Mouse (Mus musculus): ENCODE measurements around the gene Slc9a8. TPM values are rescaled to one million over a fixed set of nuclear protein-coding genes. Genes with fewer than 3 reads are reported as not detected.
"Not testable (repeated sequence)": the region's sequence is repeated elsewhere in the genome, so short reads cannot be mapped to it uniquely, and the experiment has no call there.

Slc9a8 gene
- total RNA-seq (2021): 10 to 100 TPM; 23.6 to 29.3 TPM

DNA sequence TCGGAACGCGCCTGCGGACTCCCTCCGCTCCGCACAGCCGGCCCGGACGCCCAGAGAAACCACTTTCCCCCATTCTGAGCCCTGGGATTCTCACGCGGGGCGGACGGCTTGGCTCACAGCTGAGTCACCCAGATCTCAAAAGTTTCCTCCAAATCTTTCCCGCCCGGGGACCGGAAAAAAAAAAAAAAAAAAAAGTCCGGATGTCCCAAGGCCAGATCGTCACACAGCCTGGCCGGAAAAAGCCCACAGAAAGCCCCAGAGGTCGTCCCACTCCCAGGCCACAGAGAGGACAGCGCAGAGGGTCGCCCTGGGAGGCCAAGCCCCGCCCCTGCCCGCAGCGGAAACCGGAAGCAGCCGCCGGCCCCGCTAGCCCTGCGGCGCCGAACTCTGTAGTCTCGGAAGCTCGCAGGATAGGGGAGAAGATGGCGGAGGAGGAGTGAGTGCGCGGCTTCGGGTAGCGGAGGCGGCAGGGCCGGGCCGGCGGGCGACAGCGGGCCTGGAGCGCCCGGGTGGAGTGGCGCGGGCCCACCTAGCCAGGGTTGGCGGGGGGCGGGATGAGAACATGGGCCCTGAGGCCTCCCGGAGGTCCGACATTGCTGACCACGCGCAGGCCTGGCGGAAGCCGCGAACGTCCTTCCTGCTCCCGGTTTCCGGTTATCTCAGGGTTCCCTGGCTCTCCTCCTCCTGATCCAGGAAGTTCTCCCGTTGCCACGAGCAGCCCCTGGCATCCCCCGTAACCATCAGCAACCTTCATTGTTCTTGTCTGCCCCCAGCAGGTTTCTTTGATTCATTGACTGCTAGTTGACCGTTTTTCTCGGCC, at the start of gene Slc9a8:
TSS of gene Slc9a8 (plus strand) at position 383 of the 820 bp plus-strand sequence.
- DNase-seq: peak; percentile 97
- intact Hi-C loops (cut with DNase I): loop anchor here (2.0 to 5.0 kb wide), 3 partner anchors 41 to 349 kb away; no protein-coding TSS in a partner anchor

DNA sequence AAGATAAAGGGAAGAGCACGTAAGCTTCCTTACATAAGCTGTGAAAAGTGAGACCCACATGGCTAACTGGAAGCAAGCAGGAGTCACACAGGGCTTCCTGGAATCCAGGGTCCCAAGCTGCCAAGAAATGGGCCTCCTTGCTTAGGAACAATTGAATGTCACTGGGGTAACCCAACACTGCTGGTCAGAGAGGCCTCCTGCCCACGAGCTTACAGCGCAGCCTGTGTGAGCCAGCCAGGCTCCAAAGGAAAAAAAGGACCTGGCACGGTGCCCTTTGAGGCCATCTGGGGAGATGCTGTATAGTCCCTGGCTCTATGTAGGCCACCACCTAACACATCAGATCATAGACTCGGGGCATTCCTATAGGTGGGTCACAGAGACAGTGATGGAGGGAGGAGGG, 48.2 kb upstream of the Slc9a8 start:
- DNase-seq: peak; percentile 80 to 86
- intact Hi-C loops (cut with DNase I): no loop called here

DNA sequence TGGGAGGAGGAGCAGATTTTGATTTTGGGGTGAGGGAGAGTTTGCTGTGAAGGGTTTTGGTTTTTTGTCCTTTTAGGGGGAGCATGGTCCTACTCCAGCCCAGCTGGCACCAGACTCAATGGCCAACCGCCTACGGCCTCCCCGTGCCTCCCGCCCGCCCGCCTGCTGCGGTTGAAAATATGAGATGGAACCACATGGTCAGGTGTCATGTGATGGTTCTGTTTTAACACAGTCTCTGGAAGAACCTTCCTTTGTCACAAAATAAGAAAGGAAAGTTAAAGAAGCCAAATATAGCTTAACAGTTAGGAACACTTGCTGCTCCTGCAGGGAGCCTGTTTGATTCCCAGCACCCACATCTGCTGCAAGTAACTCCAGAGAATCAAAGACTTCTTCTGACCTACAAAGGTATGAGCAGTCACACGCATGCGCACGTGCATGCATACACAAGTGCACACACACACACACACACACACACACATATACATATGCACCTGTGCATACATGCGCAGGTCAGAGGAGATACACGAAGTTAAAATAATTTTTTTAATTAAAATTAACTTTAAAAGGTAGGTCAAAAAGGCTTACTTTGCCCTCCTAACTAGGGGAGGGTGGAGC, 47.2 kb upstream of the Slc9a8 start:
- DNase-seq: no peak
- intact Hi-C loops (cut with DNase I): no loop called here

DNA sequence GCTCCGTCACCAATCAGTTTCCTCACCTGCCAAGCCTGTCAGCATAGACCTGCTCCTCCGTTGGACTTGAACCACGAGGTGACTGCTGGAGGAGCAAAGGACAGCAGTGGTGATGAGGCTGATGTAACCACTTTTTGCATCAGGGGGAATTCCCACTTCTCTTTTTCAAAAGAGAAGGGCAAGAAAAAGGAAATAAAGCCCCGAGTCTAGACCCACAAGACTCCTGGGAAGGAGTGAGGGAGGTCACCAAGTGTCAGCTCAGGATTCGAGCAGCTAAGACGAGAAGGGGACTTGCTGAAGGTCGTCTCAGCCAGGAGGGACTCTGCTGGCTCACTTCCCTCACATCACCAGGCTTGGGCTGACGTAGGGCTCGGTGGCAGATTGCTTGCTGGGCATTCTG, 46.4 kb upstream of the Slc9a8 start:
- no peak for DNase-seq
- intact Hi-C loops (cut with DNase I): no loop called here

DNA sequence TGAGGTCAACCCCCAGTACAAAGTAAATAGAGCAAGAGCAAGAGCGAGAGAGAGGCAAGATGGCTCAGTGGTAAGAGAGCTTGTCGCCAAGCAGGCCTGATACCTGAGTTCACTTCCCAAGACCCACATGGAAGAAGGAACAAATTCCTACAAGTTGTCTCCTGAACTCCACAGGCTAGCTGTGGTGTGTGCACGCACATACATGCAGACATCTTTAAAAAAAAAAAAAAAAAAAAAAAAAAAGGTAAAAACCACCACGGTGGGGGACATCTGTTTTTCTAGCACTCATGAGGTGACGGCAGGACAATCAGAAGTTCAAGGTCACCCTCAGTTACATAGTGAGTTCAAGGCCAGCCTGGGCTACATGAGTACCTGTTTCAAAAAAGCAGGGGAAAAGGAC, 45.8 kb upstream of the Slc9a8 start:
- DNase-seq: no peak
- intact Hi-C loops (cut with DNase I): no loop called here

DNA sequence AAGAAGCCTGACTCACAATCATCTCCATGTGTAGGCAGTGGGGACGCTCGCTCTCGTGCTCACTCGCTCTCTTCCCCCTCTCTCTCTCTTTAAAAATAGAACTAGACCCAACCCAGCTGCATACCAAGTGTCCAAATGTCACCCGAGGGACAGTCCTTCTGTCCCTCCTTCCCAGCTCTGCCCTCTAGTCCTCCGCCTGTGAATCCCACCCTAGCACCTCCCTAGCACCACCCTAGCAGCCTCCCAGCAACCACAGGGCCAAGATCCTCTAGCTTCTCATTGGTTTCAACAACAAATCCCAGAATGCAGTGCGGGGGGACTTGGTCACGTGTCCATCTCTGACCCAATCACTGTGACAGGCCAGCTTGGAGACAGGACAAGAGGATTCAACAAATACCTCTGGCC, 45.4 kb upstream of the Slc9a8 start:
- intact Hi-C loops (cut with DNase I): no loop called here
- DNase-seq: peak; percentile 80

DNA sequence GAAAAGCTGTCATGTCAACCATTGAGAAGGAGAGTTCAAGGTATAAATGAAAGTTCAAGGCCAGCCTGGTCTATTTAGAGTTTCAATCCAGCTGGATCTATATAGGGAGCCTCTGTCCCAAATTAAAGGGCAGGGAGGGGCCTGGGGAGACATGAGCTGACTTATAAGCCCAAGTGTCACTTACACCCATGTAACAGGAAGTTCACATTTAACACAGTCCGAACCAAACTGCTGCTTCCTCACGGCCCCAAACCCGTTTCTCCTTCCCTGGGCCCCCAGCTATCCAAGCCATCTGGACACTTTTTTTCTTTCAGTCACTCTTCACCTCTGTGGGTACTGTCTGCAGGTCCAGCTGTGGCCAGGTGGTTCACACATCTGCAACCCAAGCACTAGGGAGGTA, 43.8 kb upstream of the Slc9a8 start:
- no peak for DNase-seq
- intact Hi-C loops (cut with DNase I): no loop called here

DNA sequence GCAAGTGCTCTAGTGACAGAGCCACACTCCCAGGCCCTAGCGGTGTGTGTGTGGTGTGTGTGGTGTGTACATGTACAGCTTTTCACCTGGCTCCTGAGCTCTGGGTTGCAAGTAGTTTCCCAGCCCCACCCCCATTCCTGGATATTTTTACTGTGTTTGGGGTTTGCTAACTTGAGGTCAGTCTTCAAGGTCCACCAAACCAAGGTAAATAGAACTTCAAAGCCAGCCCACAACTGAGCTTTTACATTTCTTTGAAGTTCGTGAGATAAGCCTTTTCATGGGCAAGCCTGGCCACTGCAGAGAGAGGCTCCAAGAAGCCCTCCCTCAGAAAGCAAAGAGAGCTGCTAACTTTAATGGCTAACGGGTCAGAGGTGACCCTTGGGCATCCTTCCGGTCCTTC, 42.5 kb upstream of the Slc9a8 start:
- intact Hi-C loops (cut with DNase I): no loop called here
- DNase-seq: no peak

DNA sequence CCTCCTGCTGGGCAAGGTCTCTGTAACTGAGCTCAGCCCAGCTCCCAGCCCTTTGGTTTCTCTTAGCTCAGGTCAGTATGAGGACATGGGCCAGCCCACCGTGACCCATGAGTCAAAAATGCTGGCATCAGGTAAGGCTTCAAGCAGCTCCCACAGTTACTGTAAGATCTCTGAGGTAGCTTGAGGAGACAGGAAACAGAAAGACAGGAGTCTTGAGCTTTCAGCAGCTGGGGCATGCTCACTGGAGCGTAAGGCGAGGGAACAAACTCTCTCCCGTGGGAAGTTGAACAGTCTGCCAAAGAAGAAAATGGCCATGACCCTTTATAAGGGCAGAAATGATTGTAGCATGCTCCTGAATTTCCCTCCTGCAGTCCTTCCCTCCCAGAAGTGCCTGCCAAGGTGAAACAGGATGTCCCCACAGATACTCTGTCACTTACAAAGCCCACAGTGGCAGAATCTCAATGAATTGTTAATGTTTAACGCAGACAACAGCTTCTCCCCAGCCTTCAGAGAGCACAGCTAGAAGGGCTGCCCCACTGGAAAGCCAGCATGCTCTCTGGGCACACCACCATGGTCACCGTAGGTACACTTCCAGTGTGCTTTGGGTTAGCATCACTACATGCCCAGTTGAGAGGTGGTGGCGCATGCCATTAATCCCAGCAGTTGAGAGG, 40.8 kb upstream of the Slc9a8 start:
- DNase-seq: peak in 1 of 2 experiments; percentile 41
- intact Hi-C loops (cut with DNase I): no loop called here

DNA sequence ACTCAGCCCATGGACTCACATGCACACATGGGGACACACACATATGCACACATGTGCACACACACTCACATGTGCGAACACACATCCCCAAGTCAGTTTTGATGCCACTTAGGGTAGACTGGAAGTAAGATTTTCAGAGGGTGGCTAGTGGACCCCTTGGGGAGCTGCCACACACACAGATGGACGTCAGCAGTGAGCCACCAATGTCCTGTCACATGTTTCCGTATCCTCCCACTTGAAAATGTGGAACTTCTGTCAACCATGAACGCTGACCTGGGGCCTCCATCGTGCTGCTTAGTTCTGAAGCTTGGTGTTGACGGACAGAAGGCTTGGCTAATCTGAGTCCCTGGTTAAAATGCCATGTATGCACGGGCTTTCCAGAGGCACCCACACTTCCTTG, 39.9 kb upstream of the Slc9a8 start:
- DNase-seq: no peak
- intact Hi-C loops (cut with DNase I): no loop called here

DNA sequence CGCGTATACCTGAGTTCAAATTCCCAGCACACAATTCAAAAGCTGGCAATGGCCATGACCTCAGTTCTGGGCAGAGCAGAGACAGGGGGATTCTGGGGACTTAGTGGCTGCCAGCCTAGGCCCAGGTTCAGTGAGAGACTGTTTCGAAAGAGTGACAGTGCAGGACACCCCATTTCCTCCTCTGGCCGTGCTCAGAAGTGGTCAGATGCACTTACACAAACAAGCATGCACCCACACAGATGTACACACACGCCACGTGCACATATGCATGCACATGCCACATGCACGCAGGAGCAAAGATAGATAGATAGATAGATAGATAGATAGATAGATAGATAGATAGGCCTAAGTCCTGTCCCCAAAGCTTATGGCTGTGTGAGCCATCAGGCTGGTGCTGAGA, 39.1 kb upstream of the Slc9a8 start:
- DNase-seq: no peak
- intact Hi-C loops (cut with DNase I): no loop called here

DNA sequence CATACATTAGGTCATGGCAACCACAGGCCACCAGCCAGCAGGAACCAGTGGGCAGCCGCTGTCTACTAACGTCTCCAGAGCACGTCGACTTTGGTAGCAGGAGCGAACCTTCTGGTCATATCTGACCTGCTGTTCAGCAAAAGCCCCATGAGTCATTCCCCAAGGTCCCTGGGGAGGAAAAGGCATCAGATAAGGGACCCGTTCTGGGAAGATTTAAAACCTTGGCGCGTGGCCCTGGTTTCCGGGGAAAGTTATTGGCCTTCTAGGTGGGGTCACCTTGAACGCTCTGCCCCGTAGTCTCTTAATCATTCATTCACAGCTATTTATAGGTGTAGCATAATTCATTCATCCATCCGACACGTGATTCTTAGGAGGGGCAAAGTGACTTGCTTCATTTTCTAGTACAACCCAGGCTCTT, 37.8 kb upstream of the Slc9a8 start:
- intact Hi-C loops (cut with DNase I): no loop called here
- DNase-seq: peak; percentile 84 to 87

DNA sequence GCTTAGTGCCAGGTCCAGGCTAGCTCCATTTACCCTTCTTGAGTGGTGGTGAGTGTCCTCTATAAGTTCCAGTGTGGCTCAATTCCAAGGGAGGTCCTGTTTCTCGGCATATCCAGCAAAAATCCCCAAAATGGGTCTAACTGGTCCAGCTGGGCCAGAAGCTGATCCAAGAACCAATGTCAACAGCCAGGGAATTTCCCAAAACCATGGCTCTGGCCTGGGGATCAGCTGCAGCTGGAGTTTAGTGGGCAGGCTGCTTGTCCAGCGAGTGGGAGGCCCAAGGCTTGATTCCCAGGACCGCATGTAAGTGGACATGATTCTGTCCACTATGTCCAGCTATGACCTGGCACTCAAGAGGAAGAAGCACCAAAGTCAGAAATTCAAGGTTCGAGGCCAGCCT, 35.1 kb upstream of the Slc9a8 start:
- intact Hi-C loops (cut with DNase I): no loop called here
- peak; percentile 63 for DNase-seq

DNA sequence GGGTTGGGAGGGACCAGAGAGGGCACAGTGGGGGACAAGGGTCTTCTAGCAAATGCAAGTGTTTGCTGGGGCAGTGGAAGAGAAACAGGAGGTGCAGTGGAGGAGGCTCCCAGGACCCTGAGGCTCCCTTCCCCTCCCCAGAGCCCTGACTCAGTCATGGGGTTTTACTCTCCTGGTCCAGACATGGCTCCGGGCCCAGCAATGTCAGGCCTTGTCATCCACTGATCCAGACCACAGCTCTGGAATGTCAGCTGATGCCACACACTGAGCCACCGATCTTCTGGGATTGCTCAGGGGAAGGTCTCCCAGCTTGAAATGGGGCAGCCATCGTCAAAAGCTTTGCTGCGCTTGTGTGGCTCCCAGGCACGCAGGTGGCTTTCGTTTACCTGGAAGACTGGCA, 34.5 kb upstream of the Slc9a8 start:
- peak in 1 of 2 experiments; percentile 38 for DNase-seq
- intact Hi-C loops (cut with DNase I): no loop called here

DNA sequence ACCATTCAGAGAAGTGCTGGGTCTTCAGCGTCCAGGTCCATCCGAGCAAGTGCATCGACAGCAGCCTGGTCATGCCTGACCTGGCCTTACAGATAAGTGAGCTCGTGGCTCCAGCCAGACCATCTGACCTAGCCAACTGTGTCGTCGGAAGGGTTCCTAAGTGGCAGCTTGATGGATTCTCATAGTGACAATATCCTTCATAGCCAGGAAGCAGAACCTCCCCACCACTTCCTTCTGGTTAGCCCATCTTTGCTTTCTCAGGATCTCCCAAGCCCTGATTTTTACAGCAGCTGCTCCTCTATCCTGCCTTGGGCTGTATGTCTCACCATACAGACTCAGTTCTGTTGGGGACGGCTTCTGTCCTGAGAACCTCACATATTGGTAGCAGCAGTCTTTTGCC, 27.1 kb upstream of the Slc9a8 start:
- intact Hi-C loops (cut with DNase I): no loop called here
- no peak for DNase-seq

DNA sequence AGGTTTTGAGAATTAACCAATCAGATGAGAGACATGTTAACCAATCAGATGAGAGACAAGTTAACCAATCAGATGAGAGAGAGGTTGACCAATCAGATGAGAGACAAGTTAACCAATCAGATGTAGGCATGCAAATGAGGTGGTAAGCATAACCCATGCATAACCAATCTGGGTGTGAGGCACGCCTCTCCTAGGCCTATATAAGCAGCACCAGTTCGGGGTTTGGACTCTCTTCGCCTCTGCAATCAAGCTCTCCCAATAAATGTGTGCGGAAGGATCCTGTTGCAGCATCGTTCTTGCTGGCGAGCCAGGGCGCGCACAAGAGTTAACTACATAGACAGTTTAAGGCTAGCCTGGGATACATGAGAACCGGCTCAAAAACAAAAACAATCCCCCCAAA, 25.1 kb upstream of the Slc9a8 start:
- not testable (repeated sequence) for DNase-seq
- intact Hi-C loops (cut with DNase I): loop anchor here (5.0 kb wide), 1 partner anchor 94 kb away; no protein-coding TSS in a partner anchor

DNA sequence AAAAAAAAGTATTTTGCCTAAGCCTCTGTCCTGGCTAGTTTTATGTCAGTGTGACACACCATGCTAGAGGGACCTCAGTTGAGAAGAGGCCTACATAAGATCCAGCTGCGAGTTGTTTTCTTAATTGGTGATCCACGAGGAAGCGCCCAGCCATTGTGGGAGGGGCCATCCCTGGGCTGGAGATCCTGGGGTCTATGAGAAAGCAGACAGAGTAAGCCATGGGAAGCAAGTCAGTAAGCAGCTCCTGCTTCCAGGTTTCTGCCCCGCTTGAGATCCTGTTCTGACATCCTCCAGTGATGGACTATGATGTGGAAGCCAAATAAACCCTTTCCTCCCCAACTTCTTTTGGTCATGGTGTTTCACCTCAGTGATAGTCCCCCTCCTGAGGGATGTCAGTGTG, 22.5 kb upstream of the Slc9a8 start:
- no peak for DNase-seq
- intact Hi-C loops (cut with DNase I): loop anchor here (5.0 kb wide), 1 partner anchor 97 kb away; no protein-coding TSS in a partner anchor

DNA sequence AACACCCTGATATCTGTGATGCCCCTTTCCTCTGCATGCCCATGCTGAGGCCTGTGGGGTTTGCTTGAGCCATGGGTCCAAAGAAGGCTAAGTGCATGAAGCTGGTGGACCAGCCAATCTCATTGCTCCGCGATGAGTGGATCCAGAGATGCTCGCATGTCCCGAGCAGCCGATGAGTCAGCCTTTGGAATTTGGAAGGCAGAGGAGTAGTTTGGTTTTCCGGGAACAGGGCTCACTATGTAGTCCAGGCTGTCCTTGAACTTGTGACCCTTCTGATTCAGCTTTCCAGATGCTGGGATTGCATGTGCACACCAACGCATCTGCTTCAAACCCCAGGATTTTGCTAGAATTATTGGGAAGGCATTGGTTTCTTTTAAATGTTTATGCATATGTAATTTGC, 21.9 kb upstream of the Slc9a8 start:
- intact Hi-C loops (cut with DNase I): loop anchor here (5.0 kb wide), 1 partner anchor 97 kb away; no protein-coding TSS in a partner anchor
- no peak for DNase-seq

DNA sequence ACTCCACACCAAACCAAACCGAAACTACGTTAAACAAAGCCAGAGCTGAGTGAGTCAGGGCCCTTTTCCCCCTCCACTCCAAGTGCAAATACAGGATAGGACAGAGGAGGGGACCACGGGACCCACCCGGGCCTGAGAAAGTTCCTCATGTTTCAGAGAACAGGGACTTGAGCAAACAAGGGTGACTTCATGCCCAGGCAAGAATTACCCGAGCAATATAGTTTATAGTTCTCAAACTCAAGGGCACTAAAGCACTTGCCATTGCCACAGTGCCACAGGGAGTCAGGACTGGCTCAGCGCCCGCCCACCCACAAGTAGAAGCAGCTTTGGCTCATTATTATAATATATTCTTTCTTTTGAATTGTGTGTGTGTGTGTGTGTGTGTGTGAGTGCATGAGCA, 18.4 kb upstream of the Slc9a8 start:
- intact Hi-C loops (cut with DNase I): no loop called here
- no peak for DNase-seq

DNA sequence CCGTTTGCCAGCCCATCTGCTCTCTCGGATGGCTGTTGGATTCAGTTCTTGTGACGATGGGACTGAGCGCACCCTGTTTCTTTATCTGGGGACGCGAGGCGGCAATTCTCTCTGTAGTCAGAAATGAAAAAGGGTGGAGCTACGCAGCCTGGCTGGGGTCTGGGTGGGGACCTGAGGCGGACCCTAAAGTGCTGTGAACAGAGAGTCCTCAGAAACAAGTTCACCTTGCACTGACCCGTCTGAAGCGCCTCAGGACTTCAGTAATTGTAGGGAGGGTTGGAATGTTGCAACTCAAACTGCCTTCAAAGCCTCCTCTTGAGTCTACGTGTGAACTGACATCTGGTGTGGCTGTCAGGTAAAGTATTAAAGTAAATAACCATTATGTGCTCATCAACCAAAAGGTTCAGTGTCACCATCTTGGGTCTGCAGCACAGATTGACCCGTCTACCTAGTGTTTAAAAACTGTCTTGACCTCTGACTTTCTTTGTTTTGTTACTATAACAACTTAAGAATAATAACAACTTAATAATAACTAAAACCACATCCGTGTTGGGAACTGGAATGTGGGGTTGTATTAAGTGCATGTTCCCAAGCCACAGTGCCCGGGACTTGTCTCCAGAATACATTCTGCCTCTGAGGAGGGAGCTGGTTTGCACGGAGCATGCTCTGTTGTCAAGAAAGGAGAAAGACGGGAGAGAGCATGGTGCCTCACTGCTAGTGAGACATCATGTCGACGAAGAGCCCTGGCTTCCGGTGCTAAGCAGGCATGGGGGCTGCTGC, 16.2 kb upstream of the Slc9a8 start:
- no peak for DNase-seq
- intact Hi-C loops (cut with DNase I): no loop called here

Data from heart, postnatal 10 days (tissue).